Mouse (Mus musculus): ENCODE data around the gene Bace2. TPM values are rescaled to one million over a fixed set of nuclear protein-coding genes. Genes with fewer than 3 reads are reported as not detected.

Bace2 gene
- polyA plus RNA-seq, 1 experiment from 2014 or later, result 8.7 TPM

GRCm38 (mm10) chr16:97423627-97424026 lies 67.1 kb downstream of the Bace2 start:
- ATAC-seq (ENCODE audit: low FRiP score) (no peak), DNase-seq (ENCODE audit: low spot score) (no peak)
- H3K27ac ChIP-seq, result no peak overlapping the region
- H3K27me3 ChIP-seq (ENCODE audit: control insufficient read depth, insufficient read depth, low read length), result no peaks in the 10 kb centered on the region
- no peak overlapping the region for H3K4me3 ChIP-seq (replicated peaks; ENCODE audit: low read length)
- H3K9ac ChIP-seq, result no peak overlapping the region
- H3K36me3 ChIP-seq (replicated peaks; ENCODE audit: control insufficient read depth, insufficient read depth), result no peaks in the 10 kb centered on the region
- 56% methylated on average over 1 of the region's 1 CpGs for WGBS
- no peaks in the 10 kb centered on the region for H3K9me3 ChIP-seq (ENCODE audit: control insufficient read depth, low read length)
- H3K4me1 ChIP-seq (replicated peaks; ENCODE audit: control insufficient read depth, insufficient read depth, low read length), result no peaks in the 10 kb centered on the region
- no peak overlapping the region for H3K4me2 ChIP-seq (replicated peaks)

GRCm38 (mm10) chr16:97428026-97428425 lies 71.5 kb downstream of the Bace2 start:
- H3K27ac ChIP-seq, result no peak overlapping the region
- DNase-seq (ENCODE audit: low spot score) (no peak), ATAC-seq (ENCODE audit: low FRiP score) (no peak)
- H3K4me2 ChIP-seq (replicated peaks), result no peak overlapping the region
- H3K9me3 ChIP-seq (ENCODE audit: control insufficient read depth, low read length), result no peaks in the 10 kb centered on the region
- 85% methylated on average over 3 of the region's 3 CpGs for WGBS
- no peaks in the 10 kb centered on the region for H3K4me1 ChIP-seq (replicated peaks; ENCODE audit: control insufficient read depth, insufficient read depth, low read length)
- H3K36me3 ChIP-seq (replicated peaks; ENCODE audit: control insufficient read depth, insufficient read depth), result no peaks in the 10 kb centered on the region
- no peak overlapping the region for H3K4me3 ChIP-seq (replicated peaks; ENCODE audit: low read length)
- no peaks in the 10 kb centered on the region for H3K27me3 ChIP-seq (ENCODE audit: control insufficient read depth, insufficient read depth, low read length)
- no peak overlapping the region for H3K9ac ChIP-seq

GRCm38 (mm10) chr16:97430091-97430490 lies 73.5 kb downstream of the Bace2 start:
- H3K27me3 ChIP-seq (ENCODE audit: control insufficient read depth, insufficient read depth, low read length), result no peaks in the 10 kb centered on the region
- H3K9me3 ChIP-seq (ENCODE audit: control insufficient read depth, low read length), result no peaks in the 10 kb centered on the region
- DNase-seq (ENCODE audit: low spot score), result no peak
- H3K27ac ChIP-seq, result no peak overlapping the region
- H3K36me3 ChIP-seq (replicated peaks; ENCODE audit: control insufficient read depth, insufficient read depth), result no peaks in the 10 kb centered on the region
- 96% methylated on average over 4 of the region's 4 CpGs for WGBS
- H3K4me2 ChIP-seq (replicated peaks), result no peak overlapping the region
- H3K4me3 ChIP-seq (replicated peaks; ENCODE audit: low read length), result no peak overlapping the region
- H3K4me1 ChIP-seq (replicated peaks; ENCODE audit: control insufficient read depth, insufficient read depth, low read length), result no peaks in the 10 kb centered on the region
- no peak overlapping the region for H3K9ac ChIP-seq
- ATAC-seq (ENCODE audit: low FRiP score), result no peak

- DNase-seq (ENCODE audit: low spot score), result no peak
- Histone ChIP-seq H3K4me2 (replicated peaks) (no peak overlapping the region), H3K4me3 (replicated peaks; ENCODE audit: low read length) (no peak overlapping the region), H3K27me3 (ENCODE audit: control insufficient read depth, insufficient read depth, low read length) (no peaks in the 10 kb centered on the region), H3K9me3 (ENCODE audit: control insufficient read depth, low read length) (no peaks in the 10 kb centered on the region), H3K4me1 (replicated peaks; ENCODE audit: control insufficient read depth, insufficient read depth, low read length) (no peaks in the 10 kb centered on the region), H3K27ac (no peak overlapping the region), H3K9ac (no peak overlapping the region), H3K36me3 (replicated peaks; ENCODE audit: control insufficient read depth, insufficient read depth) (no peaks in the 10 kb centered on the region)
- WGBS, result 84% methylated on average over 4 of the region's 4 CpGs
- ATAC-seq (ENCODE audit: low FRiP score), result no peak
Measured at GRCm38 (mm10) chr16:97431328-97431727, 74.8 kb downstream of the Bace2 start.

GRCm38 (mm10) chr16:97434206-97434605 lies 77.7 kb downstream of the Bace2 start:
- H3K4me3 ChIP-seq (replicated peaks; ENCODE audit: low read length), result no peak overlapping the region
- H3K27me3 ChIP-seq (ENCODE audit: control insufficient read depth, insufficient read depth, low read length), result no peaks in the 10 kb centered on the region
- H3K36me3 ChIP-seq (replicated peaks; ENCODE audit: control insufficient read depth, insufficient read depth), result no peaks in the 10 kb centered on the region
- ATAC-seq (ENCODE audit: low FRiP score) (no peak), DNase-seq (ENCODE audit: low spot score) (no peak)
- no peaks in the 10 kb centered on the region for H3K4me1 ChIP-seq (replicated peaks; ENCODE audit: control insufficient read depth, insufficient read depth, low read length)
- H3K4me2 ChIP-seq (replicated peaks), result no peak overlapping the region
- no peak overlapping the region for H3K9ac ChIP-seq
- no peak overlapping the region for H3K27ac ChIP-seq
- no peaks in the 10 kb centered on the region for H3K9me3 ChIP-seq (ENCODE audit: control insufficient read depth, low read length)
- 80% methylated on average over 2 of the region's 2 CpGs for WGBS

GRCm38 (mm10) chr16:97437448-97438056 lies 81.0 kb downstream of the Bace2 start:
- Histone ChIP-seq H3K4me3 (replicated peaks; ENCODE audit: low read length) (no peak overlapping the region), H3K36me3 (replicated peaks; ENCODE audit: control insufficient read depth, insufficient read depth) (no peaks in the 10 kb centered on the region), H3K27ac (no peak overlapping the region), H3K9me3 (ENCODE audit: control insufficient read depth, low read length) (no peaks in the 10 kb centered on the region), H3K9ac (no peak overlapping the region), H3K27me3 (ENCODE audit: control insufficient read depth, insufficient read depth, low read length) (no peaks in the 10 kb centered on the region), H3K4me1 (replicated peaks; ENCODE audit: control insufficient read depth, insufficient read depth, low read length) (no peaks in the 10 kb centered on the region), H3K4me2 (replicated peaks) (no peak overlapping the region)
- DNase-seq (ENCODE audit: low spot score), result peak; percentile 42
- ATAC-seq (ENCODE audit: low FRiP score), result no peak
- whole genome bisulfite sequencing, result 42% methylated on average over 1 of the region's 1 CpGs

- H3K4me1 ChIP-seq (replicated peaks; ENCODE audit: control insufficient read depth, insufficient read depth, low read length), result no peaks in the 10 kb centered on the region
- H3K27me3 ChIP-seq (ENCODE audit: control insufficient read depth, insufficient read depth, low read length), result no peaks in the 10 kb centered on the region
- DNase-seq (ENCODE audit: low spot score) (no peak), ATAC-seq (ENCODE audit: low FRiP score) (no peak)
- H3K36me3 ChIP-seq (replicated peaks; ENCODE audit: control insufficient read depth, insufficient read depth), result no peaks in the 10 kb centered on the region
- H3K4me2 ChIP-seq (replicated peaks), result no peak overlapping the region
- no peak overlapping the region for H3K9ac ChIP-seq
- no peak overlapping the region for H3K27ac ChIP-seq
- no peaks in the 10 kb centered on the region for H3K9me3 ChIP-seq (ENCODE audit: control insufficient read depth, low read length)
- WGBS, result 73% methylated on average over 3 of the region's 3 CpGs
- no peak overlapping the region for H3K4me3 ChIP-seq (replicated peaks; ENCODE audit: low read length)
Measured at GRCm38 (mm10) chr16:97438191-97438590, 81.6 kb downstream of the Bace2 start.

GRCm38 (mm10) chr16:97441967-97442366 lies 85.4 kb downstream of the Bace2 start:
- no peak overlapping the region for H3K9ac ChIP-seq
- no peaks in the 10 kb centered on the region for H3K9me3 ChIP-seq (ENCODE audit: control insufficient read depth, low read length)
- no peaks in the 10 kb centered on the region for H3K27me3 ChIP-seq (ENCODE audit: control insufficient read depth, insufficient read depth, low read length)
- H3K36me3 ChIP-seq (replicated peaks; ENCODE audit: control insufficient read depth, insufficient read depth), result no peaks in the 10 kb centered on the region
- no peak overlapping the region for H3K27ac ChIP-seq
- ATAC-seq (ENCODE audit: low FRiP score) (no peak), DNase-seq (ENCODE audit: low spot score) (no peak)
- H3K4me1 ChIP-seq (replicated peaks; ENCODE audit: control insufficient read depth, insufficient read depth, low read length), result no peaks in the 10 kb centered on the region
- H3K4me3 ChIP-seq (replicated peaks; ENCODE audit: low read length), result no peak overlapping the region
- WGBS, result 88% methylated on average over 9 of the region's 9 CpGs
- no peak overlapping the region for H3K4me2 ChIP-seq (replicated peaks)

GRCm38 (mm10) chr16:97443670-97444263 lies 87.2 kb downstream of the Bace2 start:
- no peak overlapping the region for H3K9ac ChIP-seq
- H3K9me3 ChIP-seq (ENCODE audit: control insufficient read depth, low read length), result no peaks in the 10 kb centered on the region
- H3K4me1 ChIP-seq (replicated peaks; ENCODE audit: control insufficient read depth, insufficient read depth, low read length), result no peaks in the 10 kb centered on the region
- H3K36me3 ChIP-seq (replicated peaks; ENCODE audit: control insufficient read depth, insufficient read depth), result no peaks in the 10 kb centered on the region
- H3K27ac ChIP-seq, result no peak overlapping the region
- no peaks in the 10 kb centered on the region for H3K27me3 ChIP-seq (ENCODE audit: control insufficient read depth, insufficient read depth, low read length)
- WGBS, result 56% methylated on average over 14 of the region's 14 CpGs
- ATAC-seq (ENCODE audit: low FRiP score), result no peak
- no peak overlapping the region for H3K4me2 ChIP-seq (replicated peaks)
- H3K4me3 ChIP-seq (replicated peaks; ENCODE audit: low read length), result no peak overlapping the region
- peak; percentile 74 for DNase-seq (ENCODE audit: low spot score)

- Histone ChIP-seq H3K9me3 (ENCODE audit: control insufficient read depth, low read length) (no peaks in the 10 kb centered on the region), H3K4me3 (replicated peaks; ENCODE audit: low read length) (no peak overlapping the region), H3K36me3 (replicated peaks; ENCODE audit: control insufficient read depth, insufficient read depth) (no peaks in the 10 kb centered on the region), H3K4me2 (replicated peaks) (no peak overlapping the region), H3K27ac (no peak overlapping the region), H3K9ac (no peak overlapping the region), H3K4me1 (replicated peaks; ENCODE audit: control insufficient read depth, insufficient read depth, low read length) (no peaks in the 10 kb centered on the region), H3K27me3 (ENCODE audit: control insufficient read depth, insufficient read depth, low read length) (no peaks in the 10 kb centered on the region)
- no peak for DNase-seq (ENCODE audit: low spot score)
- ATAC-seq (ENCODE audit: low FRiP score), result no peak
Measured at GRCm38 (mm10) chr16:97447386-97447785, 90.8 kb downstream of the Bace2 start.

All from hindbrain, embryonic 14.5 days (tissue).